Mouse (Mus musculus): ENCODE results near the gene H3f3b. TPM values are rescaled to one million over a fixed set of nuclear protein-coding genes. Genes with fewer than 3 reads are reported as not detected.

H3f3b gene
- polyA plus RNA-seq (2015; fragmentation: Nextera tagmentation; extraction: Ambion mirVana) = 1,667 and 1,708 TPM in 2 replicates

GRCm38 (mm10) chr11:116027756-116028155, at the start of gene H3f3b:
Gene H3f3b, minus strand, starts transcription at chr11:116027962.
- no peak within 1 kb of the TSS for H3K9ac ChIP-seq (replicated peaks; ENCODE audit: low read depth)
- no peaks in the 10 kb centered on the region for H3K36me3 ChIP-seq (ENCODE audit: insufficient read depth, low read length)
- H3K4me1 ChIP-seq (ENCODE audit: insufficient read depth, low read depth, low read length) = peaks cover 12% of the 10 kb centered on the region; the same call in 1 of the 2 replicates
- TF ChIP-seq CTCF (IDR thresholded peaks at IDR 0.05) (no peak), EP300 (IDR thresholded peaks at IDR 0.05) (no peak)
- no peak for ATAC-seq
- H3K27me3 ChIP-seq (replicated peaks; ENCODE audit: insufficient read depth, low read length) = no peaks in the 10 kb centered on the region
- H3K4me2 ChIP-seq (replicated peaks; ENCODE audit: low read depth, low read length) = no peak within 1 kb of the TSS
- no peak within 1 kb of the TSS for H3K27ac ChIP-seq (ENCODE audit: low read length)
- 66% methylated on average over 4 of the region's 4 CpGs for WGBS
- H3K9me3 ChIP-seq (ENCODE audit: low read length) = no peaks in the 10 kb centered on the region
- H3K4me3 ChIP-seq (ENCODE audit: low read depth, low read length) = no peak within 1 kb of the TSS
- DNase-seq (ENCODE audit: low spot score) = peak; percentile 55

- Histone ChIP-seq H3K4me1 (ENCODE audit: insufficient read depth, low read depth, low read length) (peaks cover 4% of the 10 kb centered on the region; the same call in 1 of the 2 replicates), H3K4me2 (replicated peaks; ENCODE audit: low read depth, low read length) (peak overlapping the region; percentile 61), H3K4me3 (ENCODE audit: low read depth, low read length) (peak overlapping the region; percentile 31; the same call in 1 of the 2 replicates), H3K27ac (ENCODE audit: low read length) (peak overlapping the region; percentile 92), H3K36me3 (ENCODE audit: insufficient read depth, low read length) (peaks cover 13% of the 10 kb centered on the region; the same call in 1 of the 2 replicates), H3K27me3 (replicated peaks; ENCODE audit: insufficient read depth, low read length) (no peaks in the 10 kb centered on the region), H3K9me3 (ENCODE audit: low read length) (no peaks in the 10 kb centered on the region), H3K9ac (replicated peaks; ENCODE audit: low read depth) (0 out of 2 replicates have a peak overlapping the region, but pooled peaks have one; percentile 50)
- TF ChIP-seq CTCF (IDR thresholded peaks at IDR 0.05) = no peak
- no peak for TF ChIP-seq EP300 (IDR thresholded peaks at IDR 0.05)
- DNase-seq (ENCODE audit: low spot score) = no peak
- WGBS = 66% methylated on average over 7 of the region's 7 CpGs
- no peak for ATAC-seq
Measured at GRCm38 (mm10) chr11:116076836-116077235, 49.1 kb upstream of the H3f3b start.

GRCm38 (mm10) chr11:116076266-116076540, 48.4 kb upstream of the H3f3b start:
- Histone ChIP-seq H3K9me3 (ENCODE audit: low read length) (no peaks in the 10 kb centered on the region), H3K27ac (ENCODE audit: low read length) (no peak overlapping the region), H3K4me1 (ENCODE audit: insufficient read depth, low read depth, low read length) (peaks cover 4% of the 10 kb centered on the region; the same call in 1 of the 2 replicates), H3K36me3 (ENCODE audit: insufficient read depth, low read length) (peaks cover 13% of the 10 kb centered on the region; the same call in 1 of the 2 replicates), H3K27me3 (replicated peaks; ENCODE audit: insufficient read depth, low read length) (no peaks in the 10 kb centered on the region), H3K9ac (replicated peaks; ENCODE audit: low read depth) (no peak overlapping the region), H3K4me3 (ENCODE audit: low read depth, low read length) (no peak overlapping the region), H3K4me2 (replicated peaks; ENCODE audit: low read depth, low read length) (peak overlapping the region; percentile 61)
- WGBS = 69% methylated on average over 7 of the region's 7 CpGs
- TF ChIP-seq EP300 (IDR thresholded peaks at IDR 0.05) (no peak), CTCF (IDR thresholded peaks at IDR 0.05) (0 out of 2 replicates have a peak, but pooled peaks have one; percentile 6)
- ATAC-seq = no peak
- DNase-seq (ENCODE audit: low spot score) = no peak

GRCm38 (mm10) chr11:116075539-116076265, 47.9 kb upstream of the H3f3b start:
- H3K27ac ChIP-seq (ENCODE audit: low read length) = no peak overlapping the region
- no peaks in the 10 kb centered on the region for H3K9me3 ChIP-seq (ENCODE audit: low read length)
- peak; percentile 30; the same call in 1 of the 2 replicates for TF ChIP-seq CTCF (IDR thresholded peaks at IDR 0.05)
- no peak for TF ChIP-seq EP300 (IDR thresholded peaks at IDR 0.05)
- no peak overlapping the region for H3K9ac ChIP-seq (replicated peaks; ENCODE audit: low read depth)
- H3K4me3 ChIP-seq (ENCODE audit: low read depth, low read length) = no peak overlapping the region
- peaks cover 4% of the 10 kb centered on the region; the same call in 1 of the 2 replicates for H3K4me1 ChIP-seq (ENCODE audit: insufficient read depth, low read depth, low read length)
- H3K4me2 ChIP-seq (replicated peaks; ENCODE audit: low read depth, low read length) = peak overlapping the region; percentile 61; the same call in 1 of the 2 replicates
- DNase-seq (ENCODE audit: low spot score) = no peak
- WGBS = 45% methylated on average over 19 of the region's 20 CpGs
- H3K36me3 ChIP-seq (ENCODE audit: insufficient read depth, low read length) = peaks cover 13% of the 10 kb centered on the region; the same call in 1 of the 2 replicates
- ATAC-seq = no peak
- no peaks in the 10 kb centered on the region for H3K27me3 ChIP-seq (replicated peaks; ENCODE audit: insufficient read depth, low read length)

GRCm38 (mm10) chr11:116074436-116074991, 46.8 kb upstream of the H3f3b start:
- Histone ChIP-seq H3K36me3 (ENCODE audit: insufficient read depth, low read length) (peaks cover 7% of the 10 kb centered on the region; the same call in 1 of the 2 replicates), H3K4me2 (replicated peaks; ENCODE audit: low read depth, low read length) (no peak overlapping the region), H3K27me3 (replicated peaks; ENCODE audit: insufficient read depth, low read length) (no peaks in the 10 kb centered on the region), H3K4me1 (ENCODE audit: insufficient read depth, low read depth, low read length) (peaks cover 4% of the 10 kb centered on the region; the same call in 1 of the 2 replicates), H3K9me3 (ENCODE audit: low read length) (no peaks in the 10 kb centered on the region), H3K4me3 (ENCODE audit: low read depth, low read length) (no peak overlapping the region), H3K9ac (replicated peaks; ENCODE audit: low read depth) (no peak overlapping the region), H3K27ac (ENCODE audit: low read length) (no peak overlapping the region)
- WGBS = 53% methylated on average over 7 of the region's 7 CpGs
- TF ChIP-seq EP300 (IDR thresholded peaks at IDR 0.05) (no peak), CTCF (IDR thresholded peaks at IDR 0.05) (no peak)
- no peak for ATAC-seq
- DNase-seq (ENCODE audit: low spot score) = no peak

GRCm38 (mm10) chr11:116072608-116073007, 44.8 kb upstream of the H3f3b start:
- peak; percentile 83 for DNase-seq (ENCODE audit: low spot score)
- 43% methylated on average over 3 of the region's 3 CpGs for WGBS
- peak; percentile 79 for ATAC-seq
- Histone ChIP-seq H3K4me3 (ENCODE audit: low read depth, low read length) (no peak overlapping the region), H3K9ac (replicated peaks; ENCODE audit: low read depth) (no peak overlapping the region), H3K36me3 (ENCODE audit: insufficient read depth, low read length) (no peaks in the 10 kb centered on the region), H3K27ac (ENCODE audit: low read length) (peak overlapping the region; percentile 40), H3K27me3 (replicated peaks; ENCODE audit: insufficient read depth, low read length) (no peaks in the 10 kb centered on the region), H3K9me3 (ENCODE audit: low read length) (no peaks in the 10 kb centered on the region), H3K4me1 (ENCODE audit: insufficient read depth, low read depth, low read length) (no peaks in the 10 kb centered on the region; the same call in 1 of the 2 replicates), H3K4me2 (replicated peaks; ENCODE audit: low read depth, low read length) (no peak overlapping the region)
- TF ChIP-seq EP300 (IDR thresholded peaks at IDR 0.05) = peak; percentile 92
- TF ChIP-seq CTCF (IDR thresholded peaks at IDR 0.05) = no peak

All from lung, postnatal 0 days (tissue).